Mouse (Mus musculus): Measurements from ENCODE around the gene Spaca3. TPM values are rescaled to one million over a fixed set of nuclear protein-coding genes. Genes with fewer than 3 reads are reported as not detected.

The Spaca3 gene
- polyA plus RNA-seq, 1 experiment from 2014 or later = not detected

- 42% methylated on average over 14 of the region's 14 CpGs for WGBS
- peak; percentile 24 for DNase-seq (ENCODE audit: low spot score)
- Histone ChIP-seq H3K27me3 (replicated peaks; ENCODE audit: control insufficient read depth, insufficient read depth, low read length) (no peaks in the 10 kb centered on the region), H3K9ac (ENCODE audit: low read depth, low read length) (no peak overlapping the region), H3K4me3 (ENCODE audit: low read depth, low read length) (no peak overlapping the region), H3K27ac (replicated peaks; ENCODE audit: low read depth, low read length) (no peak overlapping the region), H3K4me1 (ENCODE audit: control insufficient read depth, insufficient read depth, low read length) (0 out of 2 replicates have a peak, but pooled peaks cover 7% of the 10 kb centered on the region), H3K36me3 (ENCODE audit: control insufficient read depth, insufficient read depth, low read length) (peaks cover 25% of the 10 kb centered on the region), H3K9me3 (ENCODE audit: control insufficient read depth, low read length) (no peaks in the 10 kb centered on the region), H3K4me2 (ENCODE audit: low read depth, low read length) (no peak overlapping the region)
- no peak for ATAC-seq (ENCODE audit: low read depth)
Measured at GRCm38 (mm10) chr11:80821296-80821695, 36.9 kb upstream of the Spaca3 start.

GRCm38 (mm10) chr11:80821794-80822193, 36.4 kb upstream of the Spaca3 start:
- 79% methylated on average over 9 of the region's 9 CpGs for WGBS

DNA sequence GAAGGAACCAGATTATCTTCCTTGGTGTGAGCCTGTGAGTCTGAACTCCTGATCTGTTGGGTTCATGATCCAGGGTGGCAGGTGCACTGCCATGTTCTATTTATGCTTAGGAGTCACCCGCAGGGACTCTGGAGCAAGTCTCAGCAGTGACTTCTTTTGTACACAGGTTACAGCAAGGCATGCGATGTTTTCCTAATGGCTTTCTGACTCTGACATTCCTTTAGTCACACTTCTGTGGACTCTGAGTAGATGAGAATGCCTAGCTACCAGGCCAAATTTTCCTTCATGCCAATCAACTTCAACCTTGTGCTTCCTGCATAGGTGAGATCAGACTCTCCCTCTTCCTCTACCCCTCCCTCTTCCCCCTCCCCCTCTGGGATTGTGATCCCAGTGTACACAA, 22.8 kb upstream of the Spaca3 start:
- Histone ChIP-seq H3K4me1 (ENCODE audit: control insufficient read depth, insufficient read depth, low read length) (no peaks in the 10 kb centered on the region), H3K36me3 (ENCODE audit: control insufficient read depth, insufficient read depth, low read length) (no peaks in the 10 kb centered on the region), H3K4me2 (ENCODE audit: low read depth, low read length) (no peak overlapping the region), H3K9ac (ENCODE audit: low read depth, low read length) (no peak overlapping the region), H3K9me3 (ENCODE audit: control insufficient read depth, low read length) (no peaks in the 10 kb centered on the region), H3K27ac (replicated peaks; ENCODE audit: low read depth, low read length) (no peak overlapping the region), H3K4me3 (ENCODE audit: low read depth, low read length) (no peak overlapping the region), H3K27me3 (replicated peaks; ENCODE audit: control insufficient read depth, insufficient read depth, low read length) (no peaks in the 10 kb centered on the region)
- 65% methylated on average over 2 of the region's 2 CpGs for WGBS
- no peak for ATAC-seq (ENCODE audit: low read depth)
- DNase-seq (ENCODE audit: low spot score) = no peak

More at GRCm38 (mm10) chr11:80821794-80822193, 36.4 kb upstream of the Spaca3 start:
- H3K27ac ChIP-seq (replicated peaks; ENCODE audit: low read depth, low read length) = no peak overlapping the region
- ATAC-seq (ENCODE audit: low read depth) (no peak), DNase-seq (ENCODE audit: low spot score) (no peak)
- H3K9me3 ChIP-seq (ENCODE audit: control insufficient read depth, low read length) = no peaks in the 10 kb centered on the region
- no peak overlapping the region for H3K4me3 ChIP-seq (ENCODE audit: low read depth, low read length)
- H3K36me3 ChIP-seq (ENCODE audit: control insufficient read depth, insufficient read depth, low read length) = peaks cover 21% of the 10 kb centered on the region
- H3K9ac ChIP-seq (ENCODE audit: low read depth, low read length) = no peak overlapping the region
- no peak overlapping the region for H3K4me2 ChIP-seq (ENCODE audit: low read depth, low read length)
- H3K27me3 ChIP-seq (replicated peaks; ENCODE audit: control insufficient read depth, insufficient read depth, low read length) = no peaks in the 10 kb centered on the region
- 0 out of 2 replicates have a peak, but pooled peaks cover 7% of the 10 kb centered on the region for H3K4me1 ChIP-seq (ENCODE audit: control insufficient read depth, insufficient read depth, low read length)

- Histone ChIP-seq H3K27me3 (replicated peaks; ENCODE audit: control insufficient read depth, insufficient read depth, low read length) (no peaks in the 10 kb centered on the region), H3K9me3 (ENCODE audit: control insufficient read depth, low read length) (no peaks in the 10 kb centered on the region), H3K27ac (replicated peaks; ENCODE audit: low read depth, low read length) (no peak overlapping the region), H3K4me1 (ENCODE audit: control insufficient read depth, insufficient read depth, low read length) (no peaks in the 10 kb centered on the region), H3K9ac (ENCODE audit: low read depth, low read length) (no peak overlapping the region), H3K4me2 (ENCODE audit: low read depth, low read length) (no peak overlapping the region), H3K36me3 (ENCODE audit: control insufficient read depth, insufficient read depth, low read length) (no peaks in the 10 kb centered on the region), H3K4me3 (ENCODE audit: low read depth, low read length) (no peak overlapping the region)
- DNase-seq (ENCODE audit: low spot score) (no peak), ATAC-seq (ENCODE audit: low read depth) (no peak)
- 56% methylated on average over 4 of the region's 4 CpGs for WGBS
Measured at GRCm38 (mm10) chr11:80835841-80836240, 22.3 kb upstream of the Spaca3 start.

DNA sequence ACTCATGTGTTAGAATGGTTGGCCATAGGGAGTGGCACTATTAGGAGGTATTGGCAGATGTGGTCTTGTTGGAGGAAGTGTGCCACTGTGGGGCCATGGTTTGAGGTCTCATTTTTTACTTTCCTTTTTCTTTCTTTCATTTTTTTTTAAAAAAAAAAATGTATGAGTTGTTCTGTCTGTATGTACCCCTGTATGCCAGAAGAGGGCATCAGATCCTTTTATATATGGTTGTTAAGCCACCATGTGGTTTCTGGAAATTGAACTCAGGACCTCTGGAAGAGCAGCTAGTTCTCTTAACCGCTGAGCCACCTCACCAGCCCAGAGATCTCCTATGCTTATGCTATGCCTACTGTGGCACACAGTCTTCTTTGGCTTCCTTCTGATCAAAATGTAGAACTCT, 19.4 kb upstream of the Spaca3 start:
- no peak overlapping the region for H3K4me3 ChIP-seq (ENCODE audit: low read depth, low read length)
- DNase-seq (ENCODE audit: low spot score) (no peak), ATAC-seq (ENCODE audit: low read depth) (no peak)
- 74% methylated on average over 1 of the region's 1 CpGs for WGBS
- no peaks in the 10 kb centered on the region for H3K9me3 ChIP-seq (ENCODE audit: control insufficient read depth, low read length)
- H3K27me3 ChIP-seq (replicated peaks; ENCODE audit: control insufficient read depth, insufficient read depth, low read length) = no peaks in the 10 kb centered on the region
- H3K27ac ChIP-seq (replicated peaks; ENCODE audit: low read depth, low read length) = no peak overlapping the region
- H3K9ac ChIP-seq (ENCODE audit: low read depth, low read length) = no peak overlapping the region
- H3K4me1 ChIP-seq (ENCODE audit: control insufficient read depth, insufficient read depth, low read length) = no peaks in the 10 kb centered on the region
- no peak overlapping the region for H3K4me2 ChIP-seq (ENCODE audit: low read depth, low read length)
- H3K36me3 ChIP-seq (ENCODE audit: control insufficient read depth, insufficient read depth, low read length) = no peaks in the 10 kb centered on the region

GRCm38 (mm10) chr11:80843435-80843834, 14.7 kb upstream of the Spaca3 start:
- Histone ChIP-seq H3K27me3 (replicated peaks; ENCODE audit: control insufficient read depth, insufficient read depth, low read length) (no peaks in the 10 kb centered on the region), H3K9ac (ENCODE audit: low read depth, low read length) (no peak overlapping the region), H3K4me1 (ENCODE audit: control insufficient read depth, insufficient read depth, low read length) (no peaks in the 10 kb centered on the region), H3K27ac (replicated peaks; ENCODE audit: low read depth, low read length) (no peak overlapping the region), H3K9me3 (ENCODE audit: control insufficient read depth, low read length) (no peaks in the 10 kb centered on the region), H3K4me2 (ENCODE audit: low read depth, low read length) (no peak overlapping the region), H3K4me3 (ENCODE audit: low read depth, low read length) (no peak overlapping the region), H3K36me3 (ENCODE audit: control insufficient read depth, insufficient read depth, low read length) (no peaks in the 10 kb centered on the region)
- ATAC-seq (ENCODE audit: low read depth) = no peak
- no peak for DNase-seq (ENCODE audit: low spot score)
- WGBS = 70% methylated on average over 2 of the region's 2 CpGs

- no peak overlapping the region for H3K4me3 ChIP-seq (ENCODE audit: low read depth, low read length)
- H3K27ac ChIP-seq (replicated peaks; ENCODE audit: low read depth, low read length) = no peak overlapping the region
- H3K36me3 ChIP-seq (ENCODE audit: control insufficient read depth, insufficient read depth, low read length) = no peaks in the 10 kb centered on the region
- no peaks in the 10 kb centered on the region for H3K27me3 ChIP-seq (replicated peaks; ENCODE audit: control insufficient read depth, insufficient read depth, low read length)
- WGBS = 36% methylated on average over 7 of the region's 7 CpGs
- no peak for DNase-seq (ENCODE audit: low spot score)
- no peaks in the 10 kb centered on the region for H3K4me1 ChIP-seq (ENCODE audit: control insufficient read depth, insufficient read depth, low read length)
- no peak overlapping the region for H3K9ac ChIP-seq (ENCODE audit: low read depth, low read length)
- no peaks in the 10 kb centered on the region for H3K9me3 ChIP-seq (ENCODE audit: control insufficient read depth, low read length)
- ATAC-seq (ENCODE audit: low read depth) = no peak
- H3K4me2 ChIP-seq (ENCODE audit: low read depth, low read length) = no peak overlapping the region
Measured at GRCm38 (mm10) chr11:80845486-80845885, 12.7 kb upstream of the Spaca3 start.

DNA sequence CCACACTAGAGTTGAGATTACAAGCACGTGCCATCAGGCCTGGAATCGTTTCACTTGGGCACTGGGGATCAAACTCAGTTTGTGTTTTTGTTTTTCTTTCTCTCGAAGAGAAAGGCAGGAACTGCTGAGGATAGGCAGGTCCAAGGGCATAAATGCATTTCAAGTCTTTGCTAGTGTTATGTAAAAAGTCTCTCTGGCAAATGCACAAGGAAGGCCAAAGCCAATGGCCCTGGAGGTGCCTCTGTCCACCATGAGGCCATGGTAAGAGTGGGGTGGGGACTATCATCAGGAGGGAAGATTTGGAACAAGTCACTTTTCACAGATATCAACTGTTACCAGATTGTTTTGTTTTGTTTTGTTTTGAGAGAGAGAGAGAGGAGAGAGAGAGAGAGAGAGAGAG, 12.1 kb upstream of the Spaca3 start:
- Histone ChIP-seq H3K9me3 (ENCODE audit: control insufficient read depth, low read length) (no peaks in the 10 kb centered on the region), H3K36me3 (ENCODE audit: control insufficient read depth, insufficient read depth, low read length) (no peaks in the 10 kb centered on the region), H3K27me3 (replicated peaks; ENCODE audit: control insufficient read depth, insufficient read depth, low read length) (no peaks in the 10 kb centered on the region), H3K4me1 (ENCODE audit: control insufficient read depth, insufficient read depth, low read length) (no peaks in the 10 kb centered on the region), H3K27ac (replicated peaks; ENCODE audit: low read depth, low read length) (no peak overlapping the region), H3K9ac (ENCODE audit: low read depth, low read length) (no peak overlapping the region), H3K4me3 (ENCODE audit: low read depth, low read length) (no peak overlapping the region), H3K4me2 (ENCODE audit: low read depth, low read length) (no peak overlapping the region)
- 26% methylated on average over 3 of the region's 3 CpGs for WGBS
- ATAC-seq (ENCODE audit: low read depth) (no peak), DNase-seq (ENCODE audit: low spot score) (no peak)

GRCm38 (mm10) chr11:80848131-80848530, 10.0 kb upstream of the Spaca3 start:
- 46% methylated on average over 5 of the region's 5 CpGs for WGBS
- H3K36me3 ChIP-seq (ENCODE audit: control insufficient read depth, insufficient read depth, low read length) = no peaks in the 10 kb centered on the region
- no peak for ATAC-seq (ENCODE audit: low read depth)

More at GRCm38 (mm10) chr11:80848131-80848530, 10.0 kb upstream of the Spaca3 start:
- no peaks in the 10 kb centered on the region for H3K9me3 ChIP-seq (ENCODE audit: control insufficient read depth, low read length)
- no peak for DNase-seq (ENCODE audit: low spot score)
- no peak overlapping the region for H3K27ac ChIP-seq (replicated peaks; ENCODE audit: low read depth, low read length)
- H3K4me3 ChIP-seq (ENCODE audit: low read depth, low read length) = no peak overlapping the region
- no peak overlapping the region for H3K9ac ChIP-seq (ENCODE audit: low read depth, low read length)
- no peak overlapping the region for H3K4me2 ChIP-seq (ENCODE audit: low read depth, low read length)
- no peaks in the 10 kb centered on the region for H3K27me3 ChIP-seq (replicated peaks; ENCODE audit: control insufficient read depth, insufficient read depth, low read length)
- H3K4me1 ChIP-seq (ENCODE audit: control insufficient read depth, insufficient read depth, low read length) = no peaks in the 10 kb centered on the region
